Mouse (Mus musculus) urinary bladder, postnatal 25 days (tissue): ENCODE results near the gene Zbtb45.

Experiments used
- DNase-seq: peaks from one replicate; pipeline ENCODE4 v3.0.0; 2022; ENCODE audit warnings: low spot score

The Zbtb45 gene

DNA sequence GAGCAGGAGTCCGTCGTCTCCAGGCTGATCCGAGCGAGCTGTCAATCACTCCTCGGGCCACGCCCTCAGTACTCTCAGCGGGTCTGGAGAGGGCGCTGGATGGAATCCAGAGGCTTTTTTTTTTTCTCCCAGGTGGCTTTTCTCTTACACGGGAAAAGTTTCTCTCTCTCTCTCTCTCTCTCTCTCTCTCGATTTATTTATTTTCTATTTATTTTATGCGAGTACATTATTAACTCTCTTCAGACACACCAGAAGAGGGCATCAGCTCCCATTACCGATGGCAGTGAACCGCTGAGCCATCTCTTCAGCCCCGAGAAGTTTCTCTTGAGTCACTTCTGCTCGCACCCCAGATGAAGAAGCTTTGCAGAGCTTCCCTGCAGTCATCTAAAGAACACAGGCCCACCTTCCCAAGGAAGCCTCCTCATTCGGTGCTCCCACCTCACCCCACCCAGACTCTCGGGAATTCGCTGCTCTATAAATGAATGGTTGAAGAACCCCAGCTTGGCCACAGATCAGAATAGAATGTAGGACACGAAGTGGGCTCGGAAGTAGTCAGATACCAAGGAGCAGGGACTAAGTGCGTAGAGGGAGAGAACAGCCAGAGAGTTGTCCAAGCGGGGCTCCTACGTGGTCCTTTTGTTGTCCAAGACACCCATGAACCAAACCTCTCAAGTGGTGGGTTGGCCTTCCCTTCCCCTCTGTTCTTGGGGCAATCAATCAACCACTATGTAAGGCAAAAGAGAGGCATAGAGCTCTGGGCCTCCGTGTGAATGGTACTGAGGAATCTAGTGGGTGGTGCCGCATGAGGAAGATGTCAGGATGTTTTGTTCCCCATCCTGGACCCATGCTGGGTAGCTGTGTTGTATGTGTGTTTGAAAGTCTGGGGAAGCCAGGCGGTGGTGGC, at the start of gene Zbtb45:
Gene Zbtb45, minus strand, starts transcription at position 30 of the 904 bp plus-strand sequence.
- no peak for DNase-seq

DNA sequence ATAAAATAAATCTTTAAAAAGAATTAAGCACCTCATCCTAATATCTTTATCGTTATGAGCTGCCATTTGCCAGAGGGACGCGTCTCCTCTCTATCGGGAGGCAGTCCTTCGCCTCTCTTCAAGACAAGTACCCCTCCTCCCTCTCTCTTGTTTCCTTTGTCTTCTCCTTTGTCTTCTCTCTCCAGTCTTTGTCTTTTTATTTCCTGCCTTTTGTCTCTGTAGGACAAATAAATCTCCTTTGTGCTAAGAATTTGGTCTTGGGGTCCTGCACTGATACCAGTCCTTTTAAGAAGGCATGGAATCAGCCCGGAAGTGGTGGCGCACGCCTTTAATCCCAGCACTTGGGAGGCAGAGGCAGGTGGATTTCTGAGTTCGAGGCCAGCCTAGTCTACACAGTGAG, 49.7 kb upstream of the Zbtb45 start:
- DNase-seq: no peak

- DNase-seq: no peak
Observed at GRCm38 (mm10) chr7:13056913-13057700, 47.3 kb upstream of the Zbtb45 start.

DNA sequence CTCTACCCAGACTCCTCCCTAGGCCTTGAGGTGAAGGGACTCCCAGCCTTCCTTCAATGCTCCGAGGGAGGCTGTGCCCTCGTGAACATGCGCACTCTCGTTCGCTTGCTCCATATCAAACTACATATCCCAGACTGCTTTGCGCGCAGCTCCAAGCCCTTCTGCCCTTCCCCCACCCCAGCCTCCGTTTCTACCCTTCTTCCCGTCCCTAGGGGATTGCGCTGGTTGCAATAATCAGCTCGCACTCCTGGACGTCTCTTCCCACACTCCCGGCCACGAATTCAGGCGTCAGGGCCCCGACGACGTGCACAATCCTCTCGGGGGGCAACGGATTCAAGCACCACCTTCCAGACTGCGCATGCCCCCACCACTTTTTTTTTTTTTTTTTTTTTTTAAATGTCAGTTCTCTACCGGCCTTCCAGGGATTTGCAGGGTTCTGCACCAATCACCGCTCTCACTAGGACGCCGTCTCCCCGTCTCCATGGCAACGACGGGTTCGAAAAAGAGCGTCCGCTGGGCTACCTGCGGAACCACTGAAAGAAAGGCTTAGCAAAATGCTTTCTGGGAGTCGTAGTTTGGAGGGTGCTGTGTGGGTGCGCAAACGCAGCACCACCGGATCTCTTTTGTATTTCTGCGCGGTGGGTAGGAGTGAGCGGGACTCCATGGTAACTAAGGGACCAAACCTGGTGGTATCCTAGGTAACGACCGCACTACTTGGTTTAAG, 44.6 kb upstream of the Zbtb45 start, which contains the start of gene Mzf1:
Gene Mzf1, minus strand, starts transcription at position 478 of the 724 bp plus-strand sequence.
- peak; percentile 86 for DNase-seq

DNA sequence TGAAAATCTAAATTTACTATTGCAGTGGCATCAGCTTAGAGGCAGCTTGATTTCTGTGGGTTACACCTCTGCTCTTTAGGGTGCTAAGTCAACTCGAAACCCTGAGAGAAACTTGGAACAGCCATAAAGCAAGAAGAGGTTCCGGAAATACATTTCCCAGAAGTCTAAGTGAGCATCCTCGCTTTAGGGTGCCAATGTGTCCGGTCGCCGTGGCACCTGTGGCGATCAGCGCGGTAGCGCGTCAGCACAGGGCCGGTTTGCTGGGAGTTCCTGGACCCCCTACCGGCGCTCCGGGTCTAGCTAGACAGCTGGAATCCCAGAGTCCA, 44.1 kb upstream of the Zbtb45 start:
- DNase-seq: no peak

- DNase-seq: no peak
Observed at GRCm38 (mm10) chr7:13053501-13053900, 43.7 kb upstream of the Zbtb45 start.

GRCm38 (mm10) chr7:13053001-13053400, 43.2 kb upstream of the Zbtb45 start:
- no peak for DNase-seq

DNA sequence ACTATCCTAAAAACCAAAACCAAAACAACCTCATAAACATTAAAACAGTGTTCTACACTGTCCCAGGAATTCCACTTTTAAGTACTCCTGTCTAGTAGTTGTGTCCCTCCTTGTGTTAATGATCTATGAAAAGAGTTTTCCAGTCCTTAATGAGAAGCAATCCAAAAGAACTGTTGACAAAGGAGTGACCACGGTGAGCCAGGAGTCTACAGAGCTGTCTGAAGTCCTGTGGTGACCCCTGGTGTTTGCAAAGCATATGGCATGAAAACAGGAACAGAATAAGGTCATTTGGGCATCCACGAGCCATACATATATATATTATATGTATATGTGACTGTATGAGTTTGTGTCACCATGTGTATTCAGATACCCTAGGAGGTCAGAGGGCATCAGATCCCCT, 36.2 kb upstream of the Zbtb45 start:
- DNase-seq: no peak

DNA sequence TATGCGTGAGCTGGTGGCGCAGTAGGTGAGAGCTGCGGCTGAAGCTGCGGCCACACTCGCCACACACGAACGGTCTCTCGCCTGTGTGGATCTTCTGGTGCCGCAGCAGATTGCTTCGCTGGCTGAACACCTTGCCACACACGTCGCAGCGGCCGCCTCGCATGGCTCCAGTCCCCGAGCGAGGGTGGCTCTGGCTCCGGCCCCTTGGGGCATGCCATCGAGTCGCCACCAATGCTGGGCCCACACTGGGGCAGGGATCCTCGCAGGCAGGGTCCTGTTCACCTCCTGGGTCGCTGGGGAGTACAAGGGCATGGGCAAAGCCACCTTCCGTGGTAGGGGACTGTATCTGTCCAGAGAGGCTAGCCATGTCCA, 34.4 kb upstream of the Zbtb45 start:
- DNase-seq: no peak

GRCm38 (mm10) chr7:13043445-13044253, 33.8 kb upstream of the Zbtb45 start:
- no peak for DNase-seq

DNA sequence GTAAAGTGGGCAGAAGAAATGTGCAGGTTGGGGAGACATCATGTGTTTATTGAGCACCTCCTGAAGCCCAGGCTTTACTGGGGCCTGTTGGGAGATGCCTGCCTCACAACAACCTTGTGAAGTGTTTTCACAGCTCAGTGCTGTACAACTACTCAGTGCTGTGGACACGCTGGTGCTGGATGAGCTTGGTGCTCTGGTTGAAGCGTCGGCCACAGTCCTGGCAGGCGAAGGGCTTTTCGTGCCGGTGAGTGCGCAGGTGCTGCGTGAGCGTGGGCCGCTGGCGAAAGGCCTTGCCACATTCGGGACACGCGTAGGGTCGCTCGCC, 33.2 kb upstream of the Zbtb45 start:
- DNase-seq: no peak

- no peak for DNase-seq
Observed at GRCm38 (mm10) chr7:13042511-13042910, 32.7 kb upstream of the Zbtb45 start.

DNA sequence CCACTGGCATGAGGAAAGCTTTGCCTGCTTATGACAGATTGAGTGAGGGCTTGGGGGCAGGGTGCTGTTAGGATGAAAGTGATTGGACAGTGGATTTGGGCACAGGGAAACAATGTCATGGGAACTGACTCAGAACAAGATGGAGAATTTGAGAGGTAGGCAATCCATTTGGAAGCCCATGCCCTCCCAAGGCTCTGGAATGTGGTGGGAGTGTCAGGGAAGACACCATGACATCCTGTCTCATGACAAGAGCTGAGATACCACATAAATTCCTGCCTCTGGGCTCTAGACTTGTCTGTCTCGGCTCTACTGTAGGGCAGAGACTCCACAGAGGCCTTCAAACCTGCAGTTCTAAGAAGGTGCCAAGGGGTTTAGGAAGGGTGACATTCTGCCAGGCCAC, 31.4 kb upstream of the Zbtb45 start:
- no peak for DNase-seq

- no peak for DNase-seq
Observed at GRCm38 (mm10) chr7:13039181-13039580, 29.3 kb upstream of the Zbtb45 start.

GRCm38 (mm10) chr7:13038621-13039169, 28.9 kb upstream of the Zbtb45 start:
- no peak for DNase-seq

DNA sequence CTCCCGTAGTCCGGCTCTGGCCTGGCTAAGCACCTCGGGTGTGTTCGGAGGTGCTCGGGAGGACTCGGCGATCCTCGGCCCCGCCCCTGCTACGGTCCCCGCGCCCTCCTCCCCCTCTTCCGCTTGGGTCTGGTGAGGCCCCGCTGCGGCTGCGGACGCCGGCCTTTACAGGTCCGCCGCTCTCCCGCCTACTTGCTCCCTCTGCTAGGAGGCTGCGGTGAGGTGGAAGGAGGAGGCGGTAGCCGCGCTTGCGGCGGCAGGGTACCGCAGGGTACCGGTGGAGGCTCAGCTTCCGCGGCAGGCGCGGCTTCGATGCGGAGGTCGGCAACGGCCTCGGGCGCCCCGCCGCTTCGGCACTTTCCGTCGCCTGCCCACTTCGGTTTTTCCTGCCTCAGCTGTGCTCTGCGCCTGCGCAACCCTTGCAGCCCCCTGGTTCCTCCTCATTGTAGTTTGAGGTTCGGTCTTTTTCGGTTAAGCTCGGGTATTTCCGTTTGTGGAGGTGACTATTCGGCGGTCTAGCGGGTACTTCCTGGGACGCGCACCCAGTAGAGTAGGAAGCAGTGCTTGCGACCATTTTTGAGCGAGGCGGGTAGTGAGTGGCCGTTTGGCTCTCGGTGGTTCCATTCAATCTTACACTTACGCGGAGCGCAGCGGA, 28.2 kb upstream of the Zbtb45 start, which contains the start of gene Ube2m:
Gene Ube2m, minus strand, starts transcription at position 375 of the 655 bp plus-strand sequence.
- DNase-seq: peak; percentile 98

GRCm38 (mm10) chr7:13037366-13037765, 27.5 kb upstream of the Zbtb45 start:
- peak; percentile 45 for DNase-seq

- DNase-seq: no peak
Observed at GRCm38 (mm10) chr7:13036806-13037205, 27.0 kb upstream of the Zbtb45 start.

DNA sequence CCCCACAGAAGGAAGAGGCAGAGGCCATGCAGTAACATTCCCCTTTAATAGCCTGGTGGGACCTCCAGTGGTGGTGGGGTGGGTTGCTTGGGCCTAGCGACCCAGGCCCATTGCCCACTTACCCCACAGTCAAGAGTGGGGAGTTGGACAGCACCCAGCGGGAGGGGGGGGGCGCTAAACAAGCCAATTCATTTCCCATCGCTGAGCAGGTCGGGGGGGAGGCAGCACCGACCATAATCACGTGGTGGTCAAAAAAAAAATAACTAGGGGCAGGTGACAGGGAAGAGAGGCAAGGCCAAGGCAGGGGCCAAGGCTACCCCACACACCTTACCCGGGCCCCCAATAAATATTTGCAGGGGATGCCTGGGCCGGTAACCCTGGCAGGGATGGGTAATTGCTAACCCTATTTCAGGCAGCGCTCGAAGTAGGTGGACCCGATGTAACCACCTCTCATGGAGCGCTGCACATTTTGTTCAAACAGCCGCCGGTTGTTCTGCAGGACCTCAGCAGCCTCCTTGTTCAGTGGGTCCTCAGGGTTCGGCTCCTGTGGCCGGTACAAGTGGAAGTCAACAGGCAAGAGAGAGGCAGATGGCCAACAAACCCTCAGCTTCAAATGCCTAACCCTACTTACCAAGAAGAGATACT, 25.5 kb upstream of the Zbtb45 start:
- no peak for DNase-seq
